2 mouse cellular contexts compared by ENCODE assay signal in the genomic region with DNA sequence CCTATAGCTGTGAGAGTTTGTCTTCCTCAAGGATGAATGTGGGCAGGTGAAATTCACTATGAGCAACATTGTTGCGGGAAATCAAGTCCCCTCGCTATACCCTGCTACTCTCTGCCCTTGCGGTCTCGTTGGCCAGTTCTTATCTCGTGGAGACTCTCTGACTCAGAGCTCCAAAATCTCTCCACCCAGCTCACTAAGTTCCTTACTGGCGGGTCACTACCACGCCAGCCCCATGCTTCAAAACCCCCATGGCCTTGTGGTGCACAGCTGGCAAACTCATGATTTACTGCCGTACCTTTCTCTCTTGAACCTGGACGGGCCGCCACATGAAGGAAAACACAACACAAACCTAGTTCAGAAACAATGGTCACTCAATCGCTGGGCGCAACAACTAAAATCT.
TF ChIP-seq lines count a peak whose summit lies in the region.

No protein-coding gene starts in this region.

TF ChIP-seq in C2C12, 6 proteins besides CTCF, POLR2A, EP300 and RAD21:
- TF ChIP-seq MAX (IDR thresholded peaks at IDR 0.05) (peak; percentile 90), FOSL1 (IDR thresholded peaks at IDR 0.05; ENCODE audit: insufficient read depth, low read length, poor library complexity, severe bottlenecking) (peak; percentile 85), CEBPB (IDR thresholded peaks at IDR 0.05; ENCODE audit: low read depth) (no peak), MYOD1 (IDR thresholded peaks at IDR 0.05; ENCODE audit: control insufficient read depth, insufficient read length, low read depth) (peak; percentile 85)

TF ChIP-seq in myocyte, 11 proteins besides CTCF, POLR2A, EP300 and RAD21:
- TF ChIP-seq POLR2AphosphoS2 (IDR thresholded peaks at IDR 0.05; ENCODE audit: insufficient read length, low read depth) (no peak), MYOD1 (IDR thresholded peaks at IDR 0.05; ENCODE audit: control insufficient read depth in 1 of 3, insufficient read length in 2 of 3, low read depth in 2 of 3) (peak in 2 of 3 experiments; percentile 75 to 86)
